Mouse (Mus musculus): Measurements from ENCODE around the gene Apbb1ip. TPM values are rescaled to one million over a fixed set of nuclear protein-coding genes. Genes with fewer than 3 reads are reported as not detected.

The Apbb1ip gene
- polyA plus RNA-seq, 1 experiment from 2014 or later = 2.8 TPM

DNA sequence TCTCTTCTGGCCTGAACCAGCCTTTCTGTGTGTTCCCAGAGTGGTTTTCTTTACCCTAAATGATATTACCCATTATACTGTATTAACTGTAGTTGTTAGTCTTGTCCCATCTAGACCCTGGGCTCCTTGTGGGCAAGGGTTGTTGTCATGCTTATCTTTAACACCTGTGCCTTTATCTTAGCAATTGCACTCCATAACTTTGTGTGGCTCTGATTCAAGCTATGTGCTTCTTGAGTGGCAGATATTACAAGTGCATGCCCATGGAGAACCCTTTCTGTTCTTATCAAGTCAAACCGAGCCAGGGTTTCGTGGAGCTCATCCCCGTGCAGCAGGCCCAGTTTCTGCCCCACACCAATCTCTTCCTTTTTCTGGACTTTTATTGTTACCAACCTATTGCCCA, 130.1 kb downstream of the Apbb1ip start:
- no peak for ATAC-seq (ENCODE audit: insufficient number of reproducible peaks, low FRiP score, low TSS enrichment, low read depth)
- no peaks in the 10 kb centered on the region for H3K4me1 ChIP-seq
- H3K9me3 ChIP-seq = no peaks in the 10 kb centered on the region
- no peak overlapping the region for H3K4me3 ChIP-seq
- H3K36me3 ChIP-seq = peaks cover 17% of the 10 kb centered on the region
- H3K4me2 ChIP-seq = no peak overlapping the region
- H3K27ac ChIP-seq = no peak overlapping the region
- no peak overlapping the region for H3K9ac ChIP-seq
- no peaks in the 10 kb centered on the region for H3K27me3 ChIP-seq
- WGBS = 93% methylated on average over 3 of the region's 3 CpGs

DNA sequence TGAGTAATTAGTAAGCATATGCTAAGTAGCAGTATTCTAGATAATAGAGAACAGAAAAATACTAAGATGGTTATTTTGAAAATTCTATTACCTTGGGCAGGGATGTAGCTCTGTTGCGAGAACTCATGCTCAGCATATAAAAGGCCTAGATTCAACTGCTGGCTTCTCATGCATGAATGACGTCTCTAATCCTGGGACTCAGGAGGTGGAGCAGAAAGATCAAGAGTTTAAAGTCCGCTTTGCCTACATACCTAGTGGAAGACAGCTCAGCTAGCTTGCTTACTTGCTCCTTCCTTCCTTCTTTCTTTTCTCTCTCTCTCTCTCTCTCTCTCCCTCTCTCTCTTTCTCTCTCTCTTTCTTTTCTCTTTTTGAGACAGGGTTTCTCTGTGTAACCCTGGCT, 140.5 kb downstream of the Apbb1ip start:
- no peak overlapping the region for H3K27ac ChIP-seq
- no peak overlapping the region for H3K4me3 ChIP-seq
- ATAC-seq (ENCODE audit: insufficient number of reproducible peaks, low FRiP score, low TSS enrichment, low read depth) = no peak
- H3K27me3 ChIP-seq = no peaks in the 10 kb centered on the region
- 89% methylated on average over 3 of the region's 3 CpGs for WGBS
- H3K4me1 ChIP-seq = no peaks in the 10 kb centered on the region
- H3K9ac ChIP-seq = no peak overlapping the region
- no peak overlapping the region for H3K4me2 ChIP-seq
- peaks cover 9% of the 10 kb centered on the region for H3K36me3 ChIP-seq
- no peaks in the 10 kb centered on the region for H3K9me3 ChIP-seq

DNA sequence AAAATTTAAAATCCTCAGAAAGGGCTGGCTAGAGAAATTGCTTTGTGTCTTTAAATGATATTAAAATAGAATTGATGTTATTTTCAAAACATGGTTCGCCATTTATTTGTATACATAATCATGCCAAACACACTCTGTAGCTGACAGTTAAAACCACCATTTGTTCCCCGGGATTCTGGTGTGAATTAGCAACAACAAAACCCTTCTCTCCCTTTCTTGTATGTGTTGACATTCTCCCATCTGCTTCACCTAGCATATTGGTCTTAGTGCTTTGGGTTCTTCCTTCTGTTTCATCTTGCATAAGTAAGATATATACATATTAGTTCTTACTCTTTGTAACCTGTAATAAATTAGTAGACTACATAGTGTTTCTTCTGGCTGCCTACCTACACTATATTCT, 144.8 kb downstream of the Apbb1ip start:
- peaks cover 3% of the 10 kb centered on the region for H3K36me3 ChIP-seq
- no peak overlapping the region for H3K27ac ChIP-seq
- H3K4me3 ChIP-seq = no peak overlapping the region
- no peak overlapping the region for H3K4me2 ChIP-seq
- no peak overlapping the region for H3K9ac ChIP-seq
- no peaks in the 10 kb centered on the region for H3K27me3 ChIP-seq
- no peak for ATAC-seq (ENCODE audit: insufficient number of reproducible peaks, low FRiP score, low TSS enrichment, low read depth)
- 84% methylated on average over 2 of the region's 2 CpGs for WGBS
- no peaks in the 10 kb centered on the region for H3K9me3 ChIP-seq
- H3K4me1 ChIP-seq = no peaks in the 10 kb centered on the region

Other genes with a start within 250 kb of the Apbb1ip start
- gene Gad2, start 151.9 kb upstream of the Apbb1ip start, polyA plus RNA-seq (2015; fragmentation: Nextera tagmentation; extraction: Ambion mirVana) = 0.09 and 0.14 TPM in 2 replicates
- gene Pdss1, start 121.4 kb downstream of the Apbb1ip start, polyA plus RNA-seq (2015; fragmentation: Nextera tagmentation; extraction: Ambion mirVana) = 15.4 and 16.6 TPM in 2 replicates